In genomic region chr17:29490713-29491581, GRCm38 (mm10) we compare ENCODE assay signal across 8 mouse cellular contexts. TPM values are rescaled to one million over a fixed set of nuclear protein-coding genes. Genes with fewer than 3 reads are reported as not detected.
DNase-seq lines count a peak whose midpoint lies in the region; ATAC-seq and TF ChIP-seq lines count a peak whose summit lies in the region.

Pim1 (plus strand) TSS chr17:29490753.

- peaks cover 6% of the 10 kb centered on the region; the same call in 1 of the 2 replicates for H3K4me1 ChIP-seq in kidney, postnatal 0 days (replicated peaks; ENCODE audit: insufficient read depth, low read length)
- H3K4me1 ChIP-seq in forebrain, embryonic 13.5 days: peaks cover 24% of the 10 kb centered on the region
- H3K4me1 ChIP-seq in hindbrain, embryonic 10.5 days (replicated peaks): peaks cover 51% of the 10 kb centered on the region
- peaks cover 60% of the 10 kb centered on the region for H3K4me1 ChIP-seq in liver, embryonic 13.5 days (replicated peaks)

- H3K4me2 ChIP-seq in kidney, postnatal 0 days (ENCODE audit: low read length): peak within 1 kb of the TSS; percentile 89
- peak within 1 kb of the TSS; percentile 94 for H3K4me2 ChIP-seq in forebrain, embryonic 13.5 days
- H3K4me2 ChIP-seq in liver, embryonic 13.5 days: peak within 1 kb of the TSS; percentile 93

- peak; percentile 30 for ATAC-seq in kidney, postnatal 0 days (replicated peaks; ENCODE audit: low FRiP score, low read depth)
- peak; percentile 13 for ATAC-seq in activated CD4-positive, CD25-positive, alpha-beta regulatory T cell, adult 4 months
- ATAC-seq in forebrain, embryonic 13.5 days: peak; percentile 82
- peak; percentile 49 for ATAC-seq in liver, embryonic 13.5 days (ENCODE audit: low read depth)

- H3K4me3 ChIP-seq in kidney, postnatal 0 days (replicated peaks; ENCODE audit: low read depth, low read length): peak within 1 kb of the TSS; percentile 96
- peak within 1 kb of the TSS; percentile 93 for H3K4me3 ChIP-seq in forebrain, embryonic 13.5 days
- peak within 1 kb of the TSS; percentile 94 for H3K4me3 ChIP-seq in hindbrain, embryonic 10.5 days
- peak within 1 kb of the TSS; percentile 100 for H3K4me3 ChIP-seq in liver, embryonic 13.5 days (replicated peaks)

- WGBS in kidney, postnatal 0 days: under 1% methylated on average over 72 of the region's 99 CpGs
- WGBS in forebrain, embryonic 13.5 days: under 1% methylated on average over 77 of the region's 99 CpGs
- WGBS in hindbrain, embryonic 10.5 days: under 1% methylated on average over 99 of the region's 99 CpGs
- under 1% methylated on average over 73 of the region's 99 CpGs for WGBS in liver, embryonic 13.5 days (ENCODE audit: insufficient replicate concordance)

- DNase-seq in kidney, postnatal 0 days (ENCODE audit: low spot score): peak; percentile 65
- DNase-seq in kidney, postnatal 36 days: no peak
- no peak for DNase-seq in hindbrain, embryonic 10.5 days (ENCODE audit: low spot score)
- DNase-seq in liver, embryonic 13.5 days: peak; percentile 54
- DNase-seq in natural killer cell, adult 2 months (ENCODE audit: low spot score in 2 of 2): peak; percentile 53 to 61
- no peak for DNase-seq in ovary, adult 18-20 months (ENCODE audit: low spot score)

- no peak for TF ChIP-seq CTCF in kidney, postnatal 0 days (IDR thresholded peaks at IDR 0.05; ENCODE audit: low read depth)

- no peaks in the 10 kb centered on the region for H3K9me3 ChIP-seq in kidney, postnatal 0 days (replicated peaks; ENCODE audit: low read length)
- H3K9me3 ChIP-seq in forebrain, embryonic 13.5 days (replicated peaks): no peaks in the 10 kb centered on the region
- H3K9me3 ChIP-seq in hindbrain, embryonic 10.5 days: no peaks in the 10 kb centered on the region
- no peaks in the 10 kb centered on the region for H3K9me3 ChIP-seq in liver, embryonic 13.5 days (replicated peaks)

- peak within 1 kb of the TSS; percentile 94 for H3K27ac ChIP-seq in kidney, postnatal 0 days
- peak within 1 kb of the TSS; percentile 93 for H3K27ac ChIP-seq in forebrain, embryonic 13.5 days
- peak within 1 kb of the TSS; percentile 98 for H3K27ac ChIP-seq in hindbrain, embryonic 10.5 days
- peak within 1 kb of the TSS; percentile 99 for H3K27ac ChIP-seq in liver, embryonic 13.5 days

- peaks cover 13% of the 10 kb centered on the region for H3K36me3 ChIP-seq in kidney, postnatal 0 days (ENCODE audit: insufficient read depth, low read length)
- peaks cover 17% of the 10 kb centered on the region for H3K36me3 ChIP-seq in forebrain, embryonic 13.5 days (ENCODE audit: poor library complexity, severe bottlenecking)
- peaks cover 22% of the 10 kb centered on the region for H3K36me3 ChIP-seq in hindbrain, embryonic 10.5 days
- peaks cover 46% of the 10 kb centered on the region for H3K36me3 ChIP-seq in liver, embryonic 13.5 days

- H3K9ac ChIP-seq in kidney, postnatal 0 days (ENCODE audit: low read depth, low read length): peak within 1 kb of the TSS; percentile 97
- peak within 1 kb of the TSS; percentile 96 for H3K9ac ChIP-seq in forebrain, embryonic 13.5 days
- H3K9ac ChIP-seq in liver, embryonic 13.5 days: peak within 1 kb of the TSS; percentile 100

- H3K27me3 ChIP-seq in kidney, postnatal 0 days (ENCODE audit: insufficient read depth, low read length): no peaks in the 10 kb centered on the region
- no peaks in the 10 kb centered on the region for H3K27me3 ChIP-seq in forebrain, embryonic 13.5 days
- no peaks in the 10 kb centered on the region for H3K27me3 ChIP-seq in hindbrain, embryonic 10.5 days (ENCODE audit: insufficient read depth, poor library complexity, severe bottlenecking)
- no peaks in the 10 kb centered on the region for H3K27me3 ChIP-seq in liver, embryonic 13.5 days

RNA-seq across cellular contexts. Expression of gene Pim1, which starts in this region (rescaled TPM):
- 21.3 and 21.6 TPM in 2 replicates for polyA plus RNA-seq in kidney, postnatal 0 days (2015; fragmentation: Nextera tagmentation; extraction: Ambion mirVana)
- polyA plus RNA-seq in activated CD4-positive, CD25-positive, alpha-beta regulatory T cell, adult 4 months (2017; shearing (Covaris generic)): 100 to 1,000 TPM; 291 to 376 TPM
- polyA plus RNA-seq in forebrain, embryonic 13.5 days (2015; fragmentation: Nextera tagmentation; extraction: Ambion mirVana): 21.0 and 22.0 TPM in 2 replicates
- polyA plus RNA-seq in hindbrain, embryonic 10.5 days (2016; fragmentation: Nextera tagmentation; extraction: Ambion mirVana): 25.0 and 30.5 TPM in 2 replicates
- 105 and 110 TPM in 2 replicates for polyA plus RNA-seq in liver, embryonic 13.5 days (2015; fragmentation: Nextera tagmentation; extraction: Ambion mirVana)

Comparison
In these comparisons a context has a peak if more than half of its experiments do, and no peak if none do; other contexts are left out.
1. DNase-seq: peak in kidney, postnatal 0 days (single experiment), liver, embryonic 13.5 days (single experiment) and natural killer cell, adult 2 months (2 of 2); none in kidney, postnatal 36 days (0 of 2), hindbrain, embryonic 10.5 days (single experiment) and ovary, adult 18-20 months (single experiment).
2. ATAC-seq: peak in every context shown above with its lines; median percentile 82 in forebrain, embryonic 13.5 days; 49 in liver, embryonic 13.5 days; 30 in kidney, postnatal 0 days; 13 in activated CD4-positive, CD25-positive, alpha-beta regulatory T cell, adult 4 months.
3. Peak in every context shown above with its lines, with median percentiles within 50 percentile points of each other: H3K27ac ChIP-seq, H3K4me2 ChIP-seq, H3K4me3 ChIP-seq and H3K9ac ChIP-seq.